Mouse (Mus musculus): ENCODE measurements around the gene Zap70.

The Zap70 gene

GRCm38 (mm10) chr1:36830913-36831866, 69.6 kb downstream of the Zap70 start:
- no peak for DNase-seq (ENCODE audit: low spot score)

Data from yolk sac, embryonic 10.5 days (tissue).